Mouse (Mus musculus) heart, postnatal 4 days (tissue): ENCODE measurements around the gene Prokr2. TPM values are rescaled to one million over a fixed set of nuclear protein-coding genes. Genes with fewer than 3 reads are reported as not detected.

Experiments used
- total RNA-seq, 2 experiments: library from RNA; stranded (reverse); gene quantifications; 2 replicates each; pipeline ENCODE4 v1.2.3; 2021

Gene Prokr2
- total RNA-seq, 2 experiments from 2014 or later, result 0.29 to 0.45 TPM

Other genes with a start within 250 kb of the Prokr2 start
- 10 to 100 TPM; 20.3 to 22.8 TPM for gene Slc23a2, start 240.3 kb downstream of the Prokr2 start, total RNA-seq
- 10 to 100 TPM; 22.6 to 24.4 TPM for gene Tmem230, start 137.6 kb downstream of the Prokr2 start, total RNA-seq
- 100 to 1,000 TPM; 182 to 184 TPM for gene Pcna, start 132.1 kb downstream of the Prokr2 start, total RNA-seq
- 10 to 100 TPM; 63.9 to 73.8 TPM for gene Cds2, start 122.3 kb downstream of the Prokr2 start, total RNA-seq
- 10 to 100 TPM; 62.0 to 71.1 TPM for gene Gpcpd1, start 202.3 kb upstream of the Prokr2 start, total RNA-seq